Mouse (Mus musculus) left cerebral cortex, adult 11 months (tissue): Measurements from ENCODE around the gene Vmn2r46.
"Not testable (repeated sequence)": the region's sequence is repeated elsewhere in the genome, so short reads cannot be mapped to it uniquely, and the experiment has no call there.

ENCODE experiments used
- DNase-seq: peaks from one replicate; pipeline ENCODE4 v3.0.0; 2022; ENCODE audit warnings: low spot score

The Vmn2r46 gene

GRCm38 (mm10) chr7:9770471-9770870, at the start of gene Vmn2r46:
Gene Vmn2r46, minus strand, starts transcription at chr7:9770571.
- not testable (repeated sequence) for DNase-seq
